Comparison of ENCODE assay signal across 8 mouse cellular contexts in the genomic region with DNA sequence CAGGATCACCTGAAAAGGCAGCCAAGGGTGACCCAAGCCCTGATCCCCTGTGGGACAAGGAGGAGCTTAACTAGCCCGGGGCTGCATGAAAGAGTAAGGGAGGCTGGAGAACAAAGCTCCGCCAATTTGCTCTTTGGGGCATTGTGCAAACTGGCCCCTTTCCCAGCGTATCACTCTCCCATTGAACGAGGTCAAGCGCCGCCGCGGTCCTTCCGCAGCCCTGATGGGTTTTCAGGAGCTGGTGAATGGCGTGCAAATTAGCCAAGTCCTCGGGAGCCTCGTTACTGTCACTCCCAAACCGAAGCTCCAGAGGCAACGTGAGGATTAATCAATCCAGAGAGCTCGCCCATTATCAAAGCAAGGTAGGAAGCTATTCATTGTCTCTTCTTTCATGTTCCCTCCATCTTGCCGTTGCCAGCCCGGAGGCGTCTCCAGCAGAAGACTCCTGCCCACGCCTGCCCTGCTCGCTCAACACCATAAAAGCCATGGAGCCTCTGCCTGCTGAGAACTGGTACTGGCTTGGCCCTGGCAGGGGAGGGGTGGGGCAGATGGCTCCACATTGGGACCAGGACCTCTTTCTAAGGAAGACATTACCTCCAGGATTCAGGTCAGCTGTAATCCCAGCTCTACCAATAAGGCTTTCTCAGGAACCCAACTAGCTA.
DNase-seq lines count a peak whose midpoint lies in the region; ATAC-seq lines count a peak whose summit lies in the region.

No protein-coding gene starts in this region.

- H3K27me3 ChIP-seq in heart, embryonic 10.5 days (ENCODE audit: insufficient read depth, poor library complexity, severe bottlenecking) = peaks cover 73% of the 10 kb centered on the region
- peaks cover 3% of the 10 kb centered on the region; the same call in 1 of the 2 replicates for H3K27me3 ChIP-seq in forebrain, embryonic 15.5 days
- H3K27me3 ChIP-seq in heart, embryonic 12.5 days (replicated peaks) = peaks cover 34% of the 10 kb centered on the region; the same call in 1 of the 2 replicates

- 0 out of 2 replicates have a peak overlapping the region, but pooled peaks have one; percentile 18 for H3K9ac ChIP-seq in forebrain, embryonic 15.5 days (replicated peaks)
- no peak overlapping the region for H3K9ac ChIP-seq in heart, embryonic 12.5 days

- H3K4me3 ChIP-seq in heart, embryonic 10.5 days = no peak overlapping the region; the same call in 1 of the 2 replicates
- H3K4me3 ChIP-seq in forebrain, embryonic 15.5 days = peak overlapping the region; percentile 8
- H3K4me3 ChIP-seq in heart, embryonic 12.5 days = no peak overlapping the region

- H3K4me1 ChIP-seq in heart, embryonic 10.5 days = peaks cover 88% of the 10 kb centered on the region
- H3K4me1 ChIP-seq in forebrain, embryonic 15.5 days = peaks cover 70% of the 10 kb centered on the region
- peaks cover 80% of the 10 kb centered on the region for H3K4me1 ChIP-seq in heart, embryonic 12.5 days (replicated peaks)

- H3K36me3 ChIP-seq in heart, embryonic 10.5 days = no peaks in the 10 kb centered on the region
- no peaks in the 10 kb centered on the region for H3K36me3 ChIP-seq in forebrain, embryonic 15.5 days
- H3K36me3 ChIP-seq in heart, embryonic 12.5 days = no peaks in the 10 kb centered on the region

- no peak for DNase-seq in heart, embryonic 10.5 days (ENCODE audit: low spot score)
- no peak for DNase-seq in heart, postnatal 14 days
- peak; percentile 21 to 48 for DNase-seq in left cerebral cortex, adult 8-10 months (ENCODE audit: low spot score in 2 of 2)
- peak; percentile 69 to 73 for DNase-seq in right cerebral cortex, postnatal 10 days (ENCODE audit: low spot score in 2 of 2)
- no peak for DNase-seq in MN1 (ENCODE audit: low spot score)
- DNase-seq in thymus, adult 18-20 months = no peak

- intact Hi-C loops in heart, postnatal 14 days (cut with DNase I) = no loop called here

- ATAC-seq in forebrain, embryonic 15.5 days (replicated peaks) = peak; percentile 56
- ATAC-seq in heart, embryonic 12.5 days (ENCODE audit: insufficient number of reproducible peaks, low FRiP score) = no peak

- no peaks in the 10 kb centered on the region for H3K9me3 ChIP-seq in heart, embryonic 10.5 days
- H3K9me3 ChIP-seq in forebrain, embryonic 15.5 days = no peaks in the 10 kb centered on the region
- H3K9me3 ChIP-seq in heart, embryonic 12.5 days (replicated peaks) = no peaks in the 10 kb centered on the region

- H3K4me2 ChIP-seq in forebrain, embryonic 15.5 days (replicated peaks) = peak overlapping the region; percentile 40
- no peak overlapping the region for H3K4me2 ChIP-seq in heart, embryonic 12.5 days

- WGBS in heart, embryonic 10.5 days = 25% methylated on average over 20 of the region's 20 CpGs
- 1% methylated on average over 20 of the region's 20 CpGs for WGBS in forebrain, embryonic 15.5 days
- 29% methylated on average over 20 of the region's 20 CpGs for WGBS in heart, embryonic 12.5 days

- peak overlapping the region; percentile 31 for H3K27ac ChIP-seq in heart, embryonic 10.5 days
- H3K27ac ChIP-seq in forebrain, embryonic 15.5 days (replicated peaks) = peak overlapping the region; percentile 76
- H3K27ac ChIP-seq in heart, embryonic 12.5 days (ENCODE audit: poor library complexity, severe bottlenecking) = no peak overlapping the region

Comparison
In these comparisons a context has a peak if more than half of its experiments do, and no peak if none do; other contexts are left out.
1. DNase-seq: peak in left cerebral cortex, adult 8-10 months (2 of 2) and right cerebral cortex, postnatal 10 days (2 of 2); none in heart, embryonic 10.5 days (single experiment), heart, postnatal 14 days (0 of 2), MN1 (single experiment) and thymus, adult 18-20 months (0 of 2).